Comparison of ENCODE assay signal across 14 mouse cellular contexts in genomic region chr7:141026740-141027098, GRCm38 (mm10). TPM values are rescaled to one million over a fixed set of nuclear protein-coding genes. Genes with fewer than 3 reads are reported as not detected.
DNase-seq lines count a peak whose midpoint lies in the region; ATAC-seq and TF ChIP-seq lines count a peak whose summit lies in the region.
"Had no signal": no experiment of that assay in that cellular context is flagged by ENCODE, and none has a peak within 500 bp of the region (broad histone marks: within the 10 kb centered on the region; RNA-seq: fewer than 3 reads in every experiment).

No protein-coding gene starts in this region.

- no peaks in the 10 kb centered on the region for H3K27me3 ChIP-seq in heart, postnatal 0 days (ENCODE audit: control insufficient read depth, insufficient read depth, low read length)
- H3K27me3 ChIP-seq in ES-Bruce4 (ENCODE audit: control insufficient read depth, insufficient read depth, low read length, poor library complexity, severe bottlenecking), result no peaks in the 10 kb centered on the region
- H3K27me3 ChIP-seq in forebrain, embryonic 10.5 days (ENCODE audit: poor library complexity, severe bottlenecking), result no peaks in the 10 kb centered on the region
- H3K27me3 ChIP-seq in midbrain, embryonic 11.5 days (ENCODE audit: control insufficient read depth, insufficient read depth, low read length), result no peaks in the 10 kb centered on the region
- H3K27me3 ChIP-seq: embryonic facial prominence, embryonic 12.5 days had no signal

- no peak overlapping the region for H3K4me2 ChIP-seq in heart, postnatal 0 days (ENCODE audit: low read depth, low read length)
- H3K4me2 ChIP-seq in midbrain, embryonic 11.5 days, result no peak overlapping the region
- H3K4me2 ChIP-seq: embryonic facial prominence, embryonic 12.5 days had no signal

- no peak for TF ChIP-seq EP300 in heart, postnatal 0 days (IDR thresholded peaks at IDR 0.05; ENCODE audit: low read depth)
- TF ChIP-seq EP300 in ES-Bruce4 (IDR thresholded peaks at IDR 0.05; ENCODE audit: insufficient read depth, low read depth, low read length), result no peak

- no peak for TF ChIP-seq CTCF in heart, postnatal 0 days (IDR thresholded peaks at IDR 0.05; ENCODE audit: low read depth)
- TF ChIP-seq CTCF in ES-Bruce4 (IDR thresholded peaks at IDR 0.05; ENCODE audit: low read depth, low read length), result no peak

- ATAC-seq in heart, postnatal 0 days (ENCODE audit: insufficient read depth, low read depth), result no peak
- no peak for ATAC-seq in midbrain, embryonic 11.5 days (ENCODE audit: low FRiP score)

- no peaks in the 10 kb centered on the region for H3K9me3 ChIP-seq in heart, postnatal 0 days (replicated peaks; ENCODE audit: control insufficient read depth, low read length)
- no peaks in the 10 kb centered on the region for H3K9me3 ChIP-seq in ES-Bruce4 (replicated peaks; ENCODE audit: control insufficient read depth, insufficient read depth, low read length, poor library complexity, severe bottlenecking)
- no peaks in the 10 kb centered on the region for H3K9me3 ChIP-seq in forebrain, embryonic 10.5 days
- no peaks in the 10 kb centered on the region for H3K9me3 ChIP-seq in midbrain, embryonic 11.5 days (ENCODE audit: control insufficient read depth, low read length)
- H3K9me3 ChIP-seq: embryonic facial prominence, embryonic 12.5 days had no signal

- H3K4me3 ChIP-seq in heart, postnatal 0 days (ENCODE audit: low read depth, low read length), result no peak overlapping the region
- no peak overlapping the region for H3K4me3 ChIP-seq in ES-Bruce4 (ENCODE audit: low read depth, low read length)
- no peak overlapping the region for H3K4me3 ChIP-seq in forebrain, embryonic 10.5 days
- H3K4me3 ChIP-seq in midbrain, embryonic 11.5 days (ENCODE audit: low read depth, low read length), result no peak overlapping the region
- H3K4me3 ChIP-seq: embryonic facial prominence, embryonic 12.5 days had no signal

- 66% methylated on average over 5 of the region's 5 CpGs for WGBS in heart, postnatal 0 days
- 55% methylated on average over 5 of the region's 5 CpGs for WGBS in forebrain, embryonic 10.5 days
- 55% methylated on average over 5 of the region's 5 CpGs for WGBS in midbrain, embryonic 11.5 days

- H3K27ac ChIP-seq in heart, postnatal 0 days (ENCODE audit: low read depth), result peak overlapping the region; percentile 52
- peak overlapping the region; percentile 66 for H3K27ac ChIP-seq in ES-Bruce4 (ENCODE audit: insufficient read depth, low read length)
- peak overlapping the region; percentile 86 for H3K27ac ChIP-seq in forebrain, embryonic 10.5 days
- H3K27ac ChIP-seq in midbrain, embryonic 11.5 days (ENCODE audit: low read depth, low read length), result peak overlapping the region; percentile 65
- H3K27ac ChIP-seq: embryonic facial prominence, embryonic 12.5 days had no signal

- no peaks in the 10 kb centered on the region for H3K36me3 ChIP-seq in heart, postnatal 0 days (replicated peaks; ENCODE audit: control insufficient read depth, insufficient read depth, low read length)
- no peaks in the 10 kb centered on the region for H3K36me3 ChIP-seq in ES-Bruce4 (ENCODE audit: control insufficient read depth, insufficient read depth, low read length, poor library complexity, severe bottlenecking)
- no peaks in the 10 kb centered on the region for H3K36me3 ChIP-seq in forebrain, embryonic 10.5 days (replicated peaks)
- H3K36me3 ChIP-seq in midbrain, embryonic 11.5 days (ENCODE audit: control insufficient read depth, insufficient read depth, low read length), result no peaks in the 10 kb centered on the region
- H3K36me3 ChIP-seq: embryonic facial prominence, embryonic 12.5 days had no signal

- H3K4me1 ChIP-seq in heart, postnatal 0 days (ENCODE audit: control insufficient read depth, insufficient read depth), result peaks cover 5% of the 10 kb centered on the region; the same call in 1 of the 2 replicates
- peaks cover 2% of the 10 kb centered on the region for H3K4me1 ChIP-seq in ES-Bruce4 (ENCODE audit: control insufficient read depth, insufficient read depth, low read length)
- H3K4me1 ChIP-seq in forebrain, embryonic 10.5 days, result peaks cover 34% of the 10 kb centered on the region
- H3K4me1 ChIP-seq in midbrain, embryonic 11.5 days (ENCODE audit: control insufficient read depth, insufficient read depth, low read length), result peaks cover 12% of the 10 kb centered on the region

- no peak for DNase-seq in heart, postnatal 0 days (ENCODE audit: low spot score)
- DNase-seq in heart, adult 9 months (ENCODE audit: low spot score in 2 of 2), result no peak
- DNase-seq in forebrain, embryonic 10.5 days (ENCODE audit: extremely low spot score, low spot score), result no peak
- no peak for DNase-seq in midbrain, embryonic 11.5 days (ENCODE audit: low spot score, missing footprints)
- DNase-seq in cerebellum, adult 8-10 months, result no peak
- DNase-seq in ovary, postnatal 10 days (ENCODE audit: low spot score), result no peak
- DNase-seq in thymus, postnatal 36 days, result no peak
- DNase-seq: gastrocnemius, postnatal 10 days; kidney, adult 8-10 months had no signal

- no peak for TF ChIP-seq POLR2A in ES-Bruce4 (IDR thresholded peaks at IDR 0.05; ENCODE audit: insufficient read depth, low read length)

- no peak overlapping the region for H3K9ac ChIP-seq in heart, postnatal 0 days (replicated peaks; ENCODE audit: low read depth, low read length)
- H3K9ac ChIP-seq in ES-Bruce4 (ENCODE audit: low read depth, poor library complexity, severe bottlenecking), result no peak overlapping the region
- no peak overlapping the region for H3K9ac ChIP-seq in midbrain, embryonic 11.5 days (ENCODE audit: low read length)
- H3K9ac ChIP-seq: embryonic facial prominence, embryonic 12.5 days had no signal

RNA-seq across cellular contexts. Expression of gene Gm17387, which starts 2.2 kb away (rescaled TPM):
- total RNA-seq in heart, postnatal 0 days (2014; rRNA removed; ENCODE audit: low replicate concordance), result not detected in 2 replicates
- polyA plus RNA-seq in heart, postnatal 0 days (2015; fragmentation: Nextera tagmentation; extraction: Ambion mirVana), result not detected in 2 replicates
- polyA plus RNA-seq in ES-Bruce4 (2011; ENCODE audit: insufficient read depth, insufficient read length, low read depth, missing spikeins), result not detected in 2 replicates
- polyA plus RNA-seq in forebrain, embryonic 10.5 days (2016; fragmentation: Nextera tagmentation; extraction: Ambion mirVana), result not detected in 2 replicates
- polyA plus RNA-seq in midbrain, embryonic 11.5 days (2014; fragmentation: Nextera tagmentation; extraction: Ambion mirVana), result not detected in 2 replicates
- total RNA-seq: gastrocnemius, postnatal 10 days; left cerebral cortex, postnatal 25 days; megakaryocyte progenitor cell, adult 5-6 weeks had no signal
- polyA plus RNA-seq: CD4-positive, CD25-positive, alpha-beta regulatory T cell, adult 4 months; embryonic facial prominence, embryonic 12.5 days had no signal

RNA-seq across cellular contexts. Expression of gene Ifitm6, which starts 9.0 kb away (rescaled TPM):
- not detected in 2 replicates for total RNA-seq in heart, postnatal 0 days (2014; rRNA removed; ENCODE audit: low replicate concordance)
- polyA plus RNA-seq in heart, postnatal 0 days (2015; fragmentation: Nextera tagmentation; extraction: Ambion mirVana), result 0.30 and 0.74 TPM in 2 replicates
- polyA plus RNA-seq in ES-Bruce4 (2011; ENCODE audit: insufficient read depth, insufficient read length, low read depth, missing spikeins), result not detected in 2 replicates
- polyA plus RNA-seq in forebrain, embryonic 10.5 days (2016; fragmentation: Nextera tagmentation; extraction: Ambion mirVana), result not detected in 2 replicates
- polyA plus RNA-seq in midbrain, embryonic 11.5 days (2014; fragmentation: Nextera tagmentation; extraction: Ambion mirVana), result not detected in 2 replicates
- total RNA-seq: left cerebral cortex, postnatal 25 days had no signal
- polyA plus RNA-seq: CD4-positive, CD25-positive, alpha-beta regulatory T cell, adult 4 months had no signal

RNA-seq across cellular contexts. Expression of gene Ifitm3, which starts 16.1 kb away (rescaled TPM):
- total RNA-seq in heart, postnatal 0 days (2014; rRNA removed; ENCODE audit: low replicate concordance), result 148 and 324 TPM in 2 replicates
- polyA plus RNA-seq in heart, postnatal 0 days (2015; fragmentation: Nextera tagmentation; extraction: Ambion mirVana), result 202 and 230 TPM in 2 replicates
- 410 and 433 TPM in 2 replicates for polyA plus RNA-seq in ES-Bruce4 (2011; ENCODE audit: insufficient read depth, insufficient read length, low read depth, missing spikeins)
- polyA plus RNA-seq in forebrain, embryonic 10.5 days (2016; fragmentation: Nextera tagmentation; extraction: Ambion mirVana), result 10.8 and 13.8 TPM in 2 replicates
- 13.5 and 14.0 TPM in 2 replicates for polyA plus RNA-seq in midbrain, embryonic 11.5 days (2014; fragmentation: Nextera tagmentation; extraction: Ambion mirVana)

RNA-seq across cellular contexts. Expression of gene B4galnt4, which starts 34.2 kb away (rescaled TPM):
- 0.43 TPM in 1 of 2 replicates, not detected in the other for total RNA-seq in heart, postnatal 0 days (2014; rRNA removed; ENCODE audit: low replicate concordance)
- polyA plus RNA-seq in heart, postnatal 0 days (2015; fragmentation: Nextera tagmentation; extraction: Ambion mirVana), result 0.10 TPM in 1 of 2 replicates, not detected in the other
- polyA plus RNA-seq in ES-Bruce4 (2011; ENCODE audit: insufficient read depth, insufficient read length, low read depth, missing spikeins), result 18.3 and 22.2 TPM in 2 replicates
- 24.6 and 30.4 TPM in 2 replicates for polyA plus RNA-seq in forebrain, embryonic 10.5 days (2016; fragmentation: Nextera tagmentation; extraction: Ambion mirVana)
- polyA plus RNA-seq in midbrain, embryonic 11.5 days (2014; fragmentation: Nextera tagmentation; extraction: Ambion mirVana), result 18.8 and 19.5 TPM in 2 replicates

RNA-seq across cellular contexts. Expression of gene Pkp3, which starts 51.3 kb away (rescaled TPM):
- total RNA-seq in heart, postnatal 0 days (2014; rRNA removed; ENCODE audit: low replicate concordance), result 3.8 TPM in 1 of 2 replicates, not detected in the other
- 0.19 and 0.20 TPM in 2 replicates for polyA plus RNA-seq in heart, postnatal 0 days (2015; fragmentation: Nextera tagmentation; extraction: Ambion mirVana)
- 19.6 and 22.0 TPM in 2 replicates for polyA plus RNA-seq in ES-Bruce4 (2011; ENCODE audit: insufficient read depth, insufficient read length, low read depth, missing spikeins)
- 2.4 and 2.8 TPM in 2 replicates for polyA plus RNA-seq in forebrain, embryonic 10.5 days (2016; fragmentation: Nextera tagmentation; extraction: Ambion mirVana)
- 0.82 and 0.84 TPM in 2 replicates for polyA plus RNA-seq in midbrain, embryonic 11.5 days (2014; fragmentation: Nextera tagmentation; extraction: Ambion mirVana)
- total RNA-seq: gastrocnemius, postnatal 10 days had no signal

Comparison
In these comparisons a context has a peak if more than half of its experiments do, and no peak if none do; other contexts are left out.
1. RNA of gene Ifitm3, which starts 16.1 kb away (polyA plus RNA-seq): 410 to 433 TPM in ES-Bruce4 and 202 to 230 TPM in heart, postnatal 0 days; 13.5 to 14.0 TPM in midbrain, embryonic 11.5 days and 10.8 to 13.8 TPM in forebrain, embryonic 10.5 days; every median in the first group is over 10 times any median in the second.
2. Peak in every context shown above with its lines, with median percentiles within 50 percentile points of each other: H3K27ac ChIP-seq.